Mouse (Mus musculus): ENCODE measurements around the gene Thbs4. TPM values are rescaled to one million over a fixed set of nuclear protein-coding genes. Genes with fewer than 3 reads are reported as not detected.

Thbs4 gene
- total RNA-seq, 2 experiments from 2014 or later: 3.0 to 5.7 TPM

Other genes starting within 250 kb of the Thbs4 start
- gene Spz1, start 218.6 kb downstream of the Thbs4 start, total RNA-seq (2021): not detected
- 10 to 100 TPM; 60.2 to 73.2 TPM for gene Serinc5, start 183.7 kb downstream of the Thbs4 start, total RNA-seq (2021)
- gene Mtx3, start 49.9 kb upstream of the Thbs4 start, total RNA-seq (2021): 10 to 100 TPM; 25.0 to 26.5 TPM